Mouse (Mus musculus) lung, adult 18-20 months (tissue): Measurements from ENCODE around the gene Fgfr2.

Source experiments
- DNase-seq, 2 experiments: peaks; one replicate each; pipeline ENCODE4 v3.0.0; 2022; ENCODE audit warnings: mixed read lengths in 2 of 2

Fgfr2 gene

DNA sequence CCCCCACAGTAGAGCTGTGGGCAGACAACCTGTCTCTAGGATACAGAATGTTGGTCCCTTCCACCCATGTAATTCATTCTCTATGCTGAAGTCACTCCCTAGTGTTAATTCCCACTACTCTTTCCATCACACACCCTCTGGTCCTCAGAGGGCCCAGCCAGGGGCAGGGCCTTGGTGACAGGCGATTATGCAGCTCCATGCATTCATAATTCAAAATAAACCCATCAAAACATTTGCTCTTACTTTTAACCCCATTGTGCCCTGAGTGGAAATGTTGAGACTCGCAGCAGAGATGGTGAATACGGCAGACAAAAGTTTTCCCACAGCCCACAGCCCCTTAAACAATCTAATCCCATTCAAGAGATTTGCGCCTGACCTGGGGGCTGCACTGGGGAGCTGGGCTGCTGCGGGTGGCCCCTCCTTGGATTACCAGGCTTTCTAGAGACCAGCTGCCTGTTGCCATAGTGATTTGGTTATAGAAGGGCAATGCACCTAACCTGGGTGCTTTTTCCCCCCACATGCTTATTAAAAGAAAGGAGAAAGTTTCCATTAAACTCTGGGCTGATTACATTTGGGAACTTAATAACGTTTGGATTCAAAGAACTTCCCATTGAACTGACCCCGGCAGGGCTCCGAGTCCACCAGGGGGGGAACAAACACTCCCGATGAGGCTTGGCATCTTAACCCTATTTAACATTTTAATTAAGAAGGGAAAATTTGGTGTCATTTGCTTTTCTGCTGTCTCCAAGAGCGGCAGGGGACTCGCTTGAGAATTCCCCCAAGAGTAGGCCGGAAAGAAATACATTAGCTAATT lies 2755.7 kb downstream of the Fgfr2 start:
- DNase-seq = no peak

- no peak for DNase-seq
Observed at GRCm38 (mm10) chr7:130365711-130366110, 2757.4 kb downstream of the Fgfr2 start.

DNA sequence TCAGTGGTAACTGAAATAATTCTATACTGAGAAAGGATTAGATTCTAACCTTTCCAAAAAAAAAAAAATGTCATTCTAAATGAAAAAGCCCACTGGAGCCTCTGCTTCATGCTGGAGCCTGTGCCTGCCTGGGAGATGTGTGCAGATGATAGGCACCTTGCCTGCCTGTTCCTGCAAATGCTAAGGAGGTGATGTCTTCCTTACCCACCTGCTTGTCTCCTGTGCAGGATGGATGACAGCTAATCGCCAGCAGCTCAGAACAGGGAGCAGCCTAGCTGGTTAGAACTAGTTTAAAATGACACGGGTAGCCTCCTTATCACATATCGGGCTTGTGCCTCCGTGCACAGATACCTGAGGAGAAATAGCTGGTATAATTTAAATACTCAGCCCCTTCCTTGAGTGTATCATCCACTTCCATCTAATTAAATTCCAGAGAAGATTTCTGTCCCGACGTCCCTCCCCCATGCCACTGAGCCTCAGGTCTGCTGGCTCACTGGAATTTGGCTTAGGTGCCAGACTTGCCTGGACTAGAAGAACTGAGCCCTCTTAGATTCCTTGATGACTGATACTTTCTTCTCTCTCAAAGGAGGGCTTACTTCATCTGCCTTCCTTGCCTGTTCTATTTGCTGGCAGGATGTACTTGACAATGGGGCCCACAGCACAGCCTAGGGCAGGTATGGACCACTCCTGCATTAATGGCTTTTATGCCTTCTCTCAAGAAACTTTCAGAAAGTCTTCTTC lies 2782.6 kb downstream of the Fgfr2 start:
- no peak for DNase-seq

GRCm38 (mm10) chr7:130337601-130338000 lies 2785.5 kb downstream of the Fgfr2 start:
- DNase-seq = no peak

DNA sequence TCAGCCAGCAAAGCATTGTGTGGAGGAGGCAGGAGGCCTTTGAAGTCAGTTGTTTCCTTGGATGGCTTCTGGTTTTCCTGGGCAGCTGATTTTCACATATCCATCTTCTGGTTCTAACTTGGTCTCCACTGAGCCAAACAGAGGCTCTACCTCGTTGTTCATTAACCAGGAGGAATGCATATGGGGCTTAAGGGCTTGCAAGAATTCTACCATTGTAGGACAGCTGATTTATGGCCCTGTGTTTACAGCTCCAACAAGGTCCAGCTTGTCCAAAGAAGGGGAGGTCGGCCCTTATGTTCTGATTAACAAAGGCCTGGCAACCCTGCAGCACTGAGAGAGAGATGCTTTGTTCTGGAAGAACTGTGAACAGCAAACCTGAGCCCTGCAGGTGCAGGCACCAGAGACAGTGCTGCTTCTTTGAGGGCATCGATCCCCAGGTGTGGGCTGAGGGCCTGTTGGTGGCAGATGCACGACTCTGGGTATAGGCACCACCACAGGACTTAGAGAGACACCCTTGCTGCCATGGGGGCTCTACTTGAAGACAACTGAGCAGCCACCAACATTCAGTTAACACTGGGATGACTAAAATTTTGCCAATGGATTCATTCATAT lies 2787.6 kb downstream of the Fgfr2 start:
- no peak for DNase-seq

DNA sequence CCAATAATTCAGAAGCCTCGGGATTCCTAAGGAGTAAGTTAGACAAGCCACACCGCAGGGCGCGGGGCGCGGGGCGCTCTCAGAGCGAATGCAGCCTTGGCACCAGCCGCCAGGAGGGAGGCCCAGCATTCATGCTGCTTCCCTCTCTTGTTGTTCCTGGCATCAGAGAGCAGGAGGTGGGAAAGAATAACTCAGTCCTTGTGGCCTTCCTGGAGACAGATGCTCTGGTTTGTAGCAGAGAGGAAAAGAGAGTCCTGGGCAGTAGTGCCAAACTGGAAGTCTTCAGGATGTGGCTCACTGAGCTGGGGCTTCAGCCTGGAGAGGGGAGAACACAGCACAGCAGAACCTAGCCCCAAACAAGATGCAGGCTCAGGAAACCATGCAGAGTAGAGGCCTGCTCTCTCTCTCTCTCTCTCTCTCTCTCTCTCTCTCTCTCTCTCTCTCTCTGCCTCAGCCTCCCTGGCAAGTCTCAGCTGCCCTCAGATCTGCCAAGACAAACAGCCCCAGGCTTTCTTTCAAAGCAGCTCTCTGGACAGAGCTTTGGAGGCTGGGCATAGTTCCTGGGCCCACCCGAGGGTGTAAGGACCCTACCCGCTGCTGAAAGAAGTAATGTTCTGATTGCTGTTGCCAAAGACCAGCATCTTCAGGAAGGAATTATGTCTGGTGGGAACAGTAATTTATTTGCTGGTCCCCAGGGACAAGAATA lies 2790.5 kb downstream of the Fgfr2 start:
- DNase-seq = no peak

DNA sequence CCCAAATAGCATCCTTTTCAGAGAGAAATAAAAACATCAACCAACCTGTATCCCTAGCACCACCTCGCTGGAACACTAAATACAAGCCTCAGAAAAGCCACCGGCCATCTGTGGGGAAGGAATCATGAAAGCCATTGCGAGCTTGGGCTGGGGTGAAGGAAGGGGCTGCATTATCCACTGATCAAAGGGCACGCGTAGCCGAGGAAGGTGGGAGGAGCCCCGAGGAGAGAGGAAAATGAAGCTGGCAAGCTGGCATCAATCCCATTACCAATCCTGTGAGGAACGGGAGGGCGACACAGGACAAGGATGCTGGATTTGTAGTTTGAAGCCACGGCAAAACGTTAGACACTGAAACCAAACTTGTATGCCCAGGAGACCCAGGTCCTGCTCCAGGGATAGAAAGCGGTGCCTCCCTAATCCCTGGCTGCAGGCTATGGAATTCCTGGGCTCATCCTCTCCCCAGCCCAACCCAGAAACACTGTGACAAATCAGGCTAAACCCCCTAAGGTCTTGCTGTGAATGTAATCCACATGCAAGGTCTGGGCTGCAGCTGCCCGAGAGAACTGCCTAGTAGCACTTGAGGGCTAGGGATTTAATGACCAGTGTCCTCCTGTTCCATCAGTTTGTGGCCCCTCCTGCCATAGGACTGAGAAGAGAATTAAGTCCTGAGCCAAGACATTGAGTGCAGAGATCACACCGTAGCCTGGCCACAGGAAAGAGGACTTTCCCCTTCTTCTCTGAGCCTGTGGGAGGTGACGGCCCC lies 2795.4 kb downstream of the Fgfr2 start:
- no peak for DNase-seq

DNA sequence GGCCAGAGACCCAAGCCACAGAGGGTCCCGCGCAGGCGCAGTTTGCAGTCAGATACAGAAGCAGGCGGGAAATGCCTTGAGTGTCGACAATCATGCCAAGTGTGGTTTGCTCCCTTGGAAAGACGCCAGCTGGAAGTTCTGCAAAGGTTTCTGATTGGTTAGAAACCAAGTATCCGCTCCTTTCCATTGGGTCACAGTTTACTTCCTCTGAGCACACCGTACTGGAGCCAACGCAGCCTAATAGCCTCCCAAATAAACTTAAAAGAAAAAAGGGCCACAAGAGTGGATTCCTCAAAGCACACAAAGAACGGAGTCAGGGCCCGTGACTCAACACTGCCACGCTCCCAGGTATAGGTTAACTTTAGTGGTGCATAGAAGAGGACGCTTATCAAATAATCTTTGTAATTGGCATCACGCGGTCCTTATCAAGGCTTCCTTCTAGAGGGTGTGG lies 2797.1 kb downstream of the Fgfr2 start:
- peak; percentile 73 to 83 for DNase-seq

- no peak for DNase-seq
Observed at GRCm38 (mm10) chr7:130324716-130325401, 2798.3 kb downstream of the Fgfr2 start.

GRCm38 (mm10) chr7:130323766-130324165 lies 2799.4 kb downstream of the Fgfr2 start:
- no peak for DNase-seq

DNA sequence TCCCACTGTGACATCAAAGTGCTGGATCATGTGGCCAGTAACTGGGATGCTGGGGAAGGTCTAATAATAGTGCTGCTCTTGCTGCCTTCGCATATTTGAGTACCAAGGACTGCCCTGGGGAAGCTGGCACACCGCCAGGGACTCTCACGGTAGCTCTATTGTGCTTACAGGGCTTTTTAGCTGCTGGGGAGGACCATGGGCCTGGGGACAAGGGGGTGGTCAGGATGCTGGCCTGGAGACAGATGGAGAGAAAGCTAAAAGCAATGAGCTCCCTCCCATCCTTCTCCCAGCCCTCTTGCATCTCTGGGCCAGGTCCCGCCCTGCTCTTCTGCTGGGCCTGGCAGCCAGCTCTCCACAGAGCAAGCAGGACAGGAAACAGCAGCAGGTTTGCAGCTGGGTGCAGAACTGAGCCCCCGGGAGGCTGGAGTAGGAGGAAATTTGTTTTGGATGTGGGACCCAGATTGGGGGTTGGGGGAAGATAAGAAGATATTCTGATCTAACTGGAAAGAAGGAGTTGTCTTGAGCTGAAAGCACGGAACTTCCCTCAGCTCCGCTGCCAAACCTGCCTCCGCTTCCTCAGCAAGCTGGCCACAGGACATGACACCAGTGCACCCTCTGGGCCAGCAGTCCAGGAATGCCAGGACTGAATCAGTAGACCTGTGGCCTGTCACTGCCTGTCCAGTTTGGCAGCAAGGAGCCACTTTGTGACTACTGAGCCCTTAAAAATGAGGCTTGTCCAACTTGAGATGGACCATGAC lies 2803.2 kb downstream of the Fgfr2 start:
- peak; percentile 27 to 29 for DNase-seq

DNA sequence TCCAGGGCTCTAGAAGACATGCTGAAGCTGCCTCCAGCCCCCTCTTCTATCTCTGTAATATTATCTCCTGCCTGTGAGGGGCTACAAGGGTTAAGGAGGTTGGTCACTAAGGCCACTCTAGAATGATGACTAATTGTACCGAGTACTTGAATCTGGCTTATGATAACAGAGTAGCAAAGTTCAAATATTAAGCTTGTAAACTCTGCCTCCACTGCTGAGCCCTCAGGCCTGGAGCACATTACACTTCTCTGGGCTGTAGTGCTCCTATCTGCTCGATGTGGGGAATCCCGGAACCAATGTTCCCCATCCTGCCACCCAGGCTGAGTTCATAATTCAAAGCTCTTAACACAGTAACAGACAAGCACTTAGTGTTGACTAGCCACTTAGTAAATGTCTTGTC lies 2806.9 kb downstream of the Fgfr2 start:
- DNase-seq = no peak

DNA sequence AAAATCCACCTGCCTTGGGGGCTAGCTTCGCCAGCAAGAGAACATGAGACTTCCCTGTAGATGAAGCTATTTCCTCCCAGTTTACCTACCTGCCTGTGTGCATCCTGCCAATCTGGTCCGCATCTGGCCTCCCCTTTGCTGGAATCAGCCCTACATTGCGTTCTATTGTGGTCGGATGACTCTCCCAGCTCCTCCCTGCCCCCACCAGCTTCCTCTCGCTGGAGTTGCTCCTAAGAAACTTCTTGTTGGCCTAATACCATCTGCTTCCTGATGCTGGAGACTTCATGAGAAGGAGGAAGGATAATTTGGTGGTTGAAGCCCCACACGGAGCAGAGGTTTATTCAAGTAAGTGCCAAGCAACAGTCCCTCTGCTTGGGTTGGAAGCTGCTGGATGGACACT lies 2807.9 kb downstream of the Fgfr2 start:
- DNase-seq = no peak

GRCm38 (mm10) chr7:130314658-130315057 lies 2808.5 kb downstream of the Fgfr2 start:
- no peak for DNase-seq

DNA sequence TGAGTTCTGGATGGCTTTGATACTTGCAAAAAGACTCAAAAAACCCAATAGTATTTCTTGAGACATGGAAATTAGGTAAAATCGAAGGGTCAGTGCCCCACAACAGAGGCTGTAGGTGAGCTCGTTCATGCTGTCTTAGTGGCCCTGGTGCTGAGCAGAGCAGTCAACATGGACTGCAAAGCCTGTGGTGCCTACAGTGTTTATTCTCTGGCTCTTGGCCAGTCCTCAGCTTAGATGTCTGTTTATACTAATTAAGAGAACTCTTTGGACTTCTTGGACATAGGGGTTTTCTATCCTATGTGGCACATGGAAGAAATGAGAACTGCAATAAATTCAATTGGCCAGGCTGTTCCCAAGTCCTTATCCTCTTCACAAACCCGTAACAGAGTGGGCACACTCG lies 2811.8 kb downstream of the Fgfr2 start:
- DNase-seq = no peak

GRCm38 (mm10) chr7:130309180-130309579 lies 2814.0 kb downstream of the Fgfr2 start:
- DNase-seq = no peak

DNA sequence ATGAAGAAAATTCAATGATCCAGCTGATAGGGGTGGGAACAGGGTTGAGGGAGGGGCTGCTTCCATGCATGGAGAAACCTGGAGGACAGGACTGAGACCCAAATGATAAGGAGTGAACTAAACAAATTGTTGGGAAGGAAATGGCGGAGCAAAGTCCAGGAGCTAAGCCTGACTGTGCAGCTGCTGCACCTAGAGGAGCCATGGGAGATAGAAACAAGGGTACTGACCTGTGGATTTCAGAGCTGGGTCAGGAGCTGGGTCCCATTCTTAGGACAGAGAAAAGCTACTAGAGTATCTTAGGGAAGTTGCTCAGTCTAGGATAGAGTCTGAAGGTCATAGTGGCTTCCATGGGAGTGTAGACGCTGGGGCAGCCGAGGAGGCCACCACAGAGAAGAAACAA lies 2816.1 kb downstream of the Fgfr2 start:
- DNase-seq = no peak

- DNase-seq = no peak
Observed at GRCm38 (mm10) chr7:130304642-130305041, 2818.5 kb downstream of the Fgfr2 start.

GRCm38 (mm10) chr7:130303464-130303863 lies 2819.7 kb downstream of the Fgfr2 start:
- no peak for DNase-seq

- DNase-seq = no peak
Observed at GRCm38 (mm10) chr7:130300606-130301005, 2822.5 kb downstream of the Fgfr2 start.
